Mouse (Mus musculus): ENCODE data around the gene Nudt8.
"Not testable (repeated sequence)": the region's sequence is repeated elsewhere in the genome, so short reads cannot be mapped to it uniquely, and the experiment has no call there.

Gene Nudt8

GRCm38 (mm10) chr19:4014802-4015201 lies 14.4 kb downstream of the Nudt8 start:
- no peak for DNase-seq (ENCODE audit: low read depth, low spot score)

- DNase-seq (ENCODE audit: low read depth, low spot score) = no peak
These were observed 15.3 kb downstream of the Nudt8 start for GRCm38 (mm10) chr19:4015635-4016034.

- no peak for DNase-seq (ENCODE audit: low read depth, low spot score)
These were observed 17.7 kb downstream of the Nudt8 start for GRCm38 (mm10) chr19:4017921-4018587.

GRCm38 (mm10) chr19:4018743-4019583 lies 18.6 kb downstream of the Nudt8 start:
- DNase-seq (ENCODE audit: low read depth, low spot score) = peak; percentile 63

GRCm38 (mm10) chr19:4023185-4023584 lies 22.8 kb downstream of the Nudt8 start:
- DNase-seq (ENCODE audit: low read depth, low spot score) = no peak

GRCm38 (mm10) chr19:4027576-4027975 lies 27.2 kb downstream of the Nudt8 start:
- no peak for DNase-seq (ENCODE audit: low read depth, low spot score)

GRCm38 (mm10) chr19:4032668-4033067 lies 32.3 kb downstream of the Nudt8 start:
- DNase-seq (ENCODE audit: low read depth, low spot score) = no peak

GRCm38 (mm10) chr19:4033298-4033697 lies 32.9 kb downstream of the Nudt8 start:
- DNase-seq (ENCODE audit: low read depth, low spot score) = no peak

- DNase-seq (ENCODE audit: low read depth, low spot score) = no peak
These were observed 33.4 kb downstream of the Nudt8 start for GRCm38 (mm10) chr19:4033742-4034141.

GRCm38 (mm10) chr19:4036327-4037045 lies 36.1 kb downstream of the Nudt8 start:
- no peak for DNase-seq (ENCODE audit: low read depth, low spot score)

GRCm38 (mm10) chr19:4037154-4037787 lies 36.9 kb downstream of the Nudt8 start:
- not testable (repeated sequence) for DNase-seq (ENCODE audit: low read depth, low spot score)

GRCm38 (mm10) chr19:4037788-4038232 lies 37.4 kb downstream of the Nudt8 start, which contains the start of gene Gstp1:
Gene Gstp1, minus strand, starts transcription at chr19:4037985.
- peak; percentile 82 for DNase-seq (ENCODE audit: low read depth, low spot score)

- DNase-seq (ENCODE audit: low read depth, low spot score) = not testable (repeated sequence)
These were observed 40.6 kb downstream of the Nudt8 start for GRCm38 (mm10) chr19:4040941-4041340.

GRCm38 (mm10) chr19:4041500-4041899 lies 41.1 kb downstream of the Nudt8 start:
- not testable (repeated sequence) for DNase-seq (ENCODE audit: low read depth, low spot score)

GRCm38 (mm10) chr19:4042124-4042523 lies 41.7 kb downstream of the Nudt8 start:
- no peak for DNase-seq (ENCODE audit: low read depth, low spot score)

GRCm38 (mm10) chr19:4044109-4044508 lies 43.7 kb downstream of the Nudt8 start:
- DNase-seq (ENCODE audit: low read depth, low spot score) = not testable (repeated sequence)

- peak; percentile 24 for DNase-seq (ENCODE audit: low read depth, low spot score)
These were observed 45.8 kb downstream of the Nudt8 start, which contains the start of gene Gstp2 for GRCm38 (mm10) chr19:4045966-4046865. Gene Gstp2, minus strand, starts transcription at chr19:4046023.

- no peak for DNase-seq (ENCODE audit: low read depth, low spot score)
These were observed 46.5 kb downstream of the Nudt8 start for GRCm38 (mm10) chr19:4046866-4047254.

- DNase-seq (ENCODE audit: low read depth, low spot score) = peak; percentile 72
These were observed 47.5 kb downstream of the Nudt8 start for GRCm38 (mm10) chr19:4047859-4048258.

- DNase-seq (ENCODE audit: low read depth, low spot score) = not testable (repeated sequence)
These were observed 48.7 kb downstream of the Nudt8 start for GRCm38 (mm10) chr19:4049069-4049468.

Measured in embryo, embryonic 11.5 days (tissue).